Mouse (Mus musculus): ENCODE measurements around the gene Rnf141.

Gene Rnf141

DNA sequence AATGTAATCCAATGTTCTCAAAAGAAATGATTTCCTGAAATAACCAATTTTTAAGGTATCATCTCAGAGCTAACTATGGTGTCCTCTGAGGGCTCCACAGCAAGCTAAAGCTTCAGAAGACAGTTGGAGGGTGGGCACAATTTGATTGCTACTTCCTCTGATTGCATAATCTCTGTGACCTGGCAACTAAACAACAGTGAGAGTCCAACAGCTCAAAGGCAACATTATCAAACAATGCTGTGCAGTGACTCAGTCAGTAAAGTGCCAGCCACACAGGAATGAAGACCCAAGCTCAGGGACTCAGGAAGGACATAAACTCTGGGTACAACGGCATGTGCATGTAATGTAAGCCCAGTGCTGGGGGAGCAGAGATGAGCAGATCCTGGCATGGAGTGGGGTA lies 11.2 kb downstream of the Rnf141 start:
- no peak for DNase-seq (ENCODE audit: low read depth)

DNA sequence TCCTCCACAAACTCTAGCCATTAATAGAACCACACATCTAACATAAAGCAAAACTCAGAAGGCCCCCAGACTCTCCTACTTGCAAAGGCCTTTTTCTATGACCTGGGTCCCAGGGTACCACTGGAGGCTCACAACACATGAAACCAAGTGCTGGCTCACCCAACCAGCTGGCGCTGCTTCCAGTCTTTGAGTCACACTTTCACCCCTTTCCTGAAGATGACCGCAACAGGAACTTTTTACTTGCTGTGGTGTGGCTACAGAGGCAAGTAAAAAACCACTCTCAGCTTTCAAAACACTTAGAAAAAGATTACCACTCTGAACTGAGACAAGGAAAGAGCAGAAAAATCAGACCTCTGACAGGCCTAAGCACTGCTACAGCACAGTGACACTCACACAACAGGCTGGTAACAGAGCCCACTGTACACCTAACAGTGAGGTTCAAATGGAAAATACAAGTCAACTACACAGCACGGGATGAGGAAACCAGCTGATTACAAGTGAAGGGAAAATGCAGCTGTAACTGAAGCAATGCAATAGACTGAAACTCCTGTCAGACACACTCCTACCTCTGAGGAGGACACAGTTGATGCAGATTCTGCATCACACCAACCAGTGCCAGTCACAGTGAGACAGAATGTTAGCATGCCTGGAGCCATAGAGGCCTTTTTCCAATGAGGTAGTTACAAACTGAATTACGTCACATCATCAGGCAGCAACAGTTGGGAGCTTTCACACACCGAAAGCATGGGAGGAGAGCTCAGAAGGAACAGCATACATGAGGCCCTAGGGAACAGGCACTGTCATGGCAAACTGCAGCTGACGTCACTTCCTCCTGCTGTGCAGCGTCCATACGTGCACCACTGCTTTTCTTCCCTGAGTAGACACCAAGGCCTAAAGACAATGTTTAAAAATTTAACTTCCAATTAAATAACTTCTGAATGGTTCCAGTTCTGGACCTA lies 20.0 kb downstream of the Rnf141 start:
- no peak for DNase-seq (ENCODE audit: low read depth)

DNA sequence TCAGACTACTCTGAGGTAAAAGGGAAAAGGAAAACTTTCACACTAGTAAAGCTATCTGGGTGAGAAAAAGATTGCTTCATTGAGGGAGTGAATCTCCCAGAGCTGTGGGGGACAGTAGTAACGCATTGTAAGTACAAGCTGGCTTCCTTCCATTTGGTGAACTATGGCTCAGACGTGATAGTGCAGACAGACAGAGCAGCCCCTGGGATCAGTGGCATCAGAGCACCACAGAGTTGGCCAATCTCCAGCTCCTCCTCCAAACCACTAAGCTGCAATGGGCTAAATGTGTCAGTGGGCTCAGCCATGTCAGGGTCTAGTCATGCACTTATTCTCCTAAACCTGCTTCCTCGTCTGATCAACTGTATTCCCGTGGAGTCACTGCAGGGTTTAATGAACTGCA lies 20.7 kb downstream of the Rnf141 start:
- no peak for DNase-seq (ENCODE audit: low read depth)

DNA sequence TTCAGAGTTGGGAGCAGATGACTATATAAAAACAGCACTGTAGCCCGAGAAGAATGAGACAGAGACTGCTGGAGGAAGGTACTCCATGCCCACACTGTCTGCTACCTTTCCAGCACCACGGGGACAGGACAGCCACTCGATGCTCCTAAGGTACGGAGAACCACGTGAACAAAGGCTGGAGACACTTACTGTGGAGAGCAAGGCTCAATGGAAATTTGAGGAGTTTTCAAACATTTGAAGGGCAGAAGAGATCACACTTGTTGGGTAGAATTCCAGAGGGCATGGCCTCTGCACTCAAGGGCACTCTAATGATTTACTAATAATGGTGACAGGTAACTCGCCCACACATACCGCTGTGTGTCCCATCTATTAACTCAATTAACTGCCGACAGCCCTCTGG lies 21.2 kb downstream of the Rnf141 start:
- DNase-seq (ENCODE audit: low read depth), result no peak

DNA sequence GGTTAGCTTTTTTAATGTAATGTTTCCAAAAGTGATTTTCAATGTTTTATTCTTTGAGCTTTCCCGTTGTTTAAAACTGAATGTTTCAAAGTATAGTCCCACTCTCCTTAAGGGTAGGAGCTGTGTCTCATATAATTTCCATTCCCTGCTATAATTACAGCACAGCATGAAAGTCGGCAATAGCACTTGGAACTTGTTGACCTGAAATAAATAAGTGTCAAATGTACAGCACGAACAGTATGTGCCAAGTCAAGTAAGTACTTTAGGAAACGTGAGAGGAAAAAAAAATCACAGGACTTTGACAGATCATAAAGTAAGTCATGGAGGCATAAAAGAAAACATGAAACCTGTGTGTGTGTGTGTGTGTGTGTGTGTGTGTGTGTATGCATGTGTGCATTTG lies 22.2 kb downstream of the Rnf141 start:
- no peak for DNase-seq (ENCODE audit: low read depth)

DNA sequence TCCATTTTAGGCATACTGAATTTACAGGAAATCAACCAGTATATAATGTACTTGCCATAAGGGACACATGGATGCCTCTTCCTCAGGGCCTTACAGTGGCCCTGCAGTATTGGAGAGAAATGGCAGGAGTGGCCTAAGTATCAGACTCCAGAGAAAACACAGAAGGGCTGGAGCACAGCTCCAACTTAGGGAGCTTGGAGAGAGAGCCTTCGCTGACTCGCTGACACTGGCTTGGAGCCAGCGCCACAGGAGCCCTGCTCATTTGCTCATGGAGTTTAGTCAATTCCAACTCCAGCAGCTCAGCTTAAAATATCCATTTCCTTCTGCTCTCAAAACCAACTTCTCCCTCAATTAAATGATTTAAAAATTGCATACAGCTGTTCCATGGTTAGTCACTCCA lies 22.6 kb downstream of the Rnf141 start:
- DNase-seq (ENCODE audit: low read depth), result no peak

DNA sequence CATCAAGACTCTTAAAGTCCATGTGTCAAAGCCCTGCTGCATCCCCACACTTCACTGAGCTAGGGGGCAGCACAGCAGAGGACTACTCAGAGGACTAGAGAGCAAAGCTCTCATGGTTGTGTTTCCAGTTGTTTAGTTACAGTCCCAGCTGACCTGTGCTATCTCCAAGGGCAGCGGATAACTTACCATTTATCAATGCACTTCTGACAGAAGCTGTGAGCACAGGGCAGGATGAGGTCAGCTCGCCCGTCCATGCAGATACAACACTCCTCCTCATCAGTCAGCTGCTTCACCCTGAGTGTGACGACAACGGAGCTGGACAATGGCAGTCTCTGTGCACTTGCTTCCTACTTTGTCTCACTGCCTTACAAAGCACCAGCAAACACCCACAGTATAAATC lies 23.2 kb downstream of the Rnf141 start:
- DNase-seq (ENCODE audit: low read depth), result no peak

DNA sequence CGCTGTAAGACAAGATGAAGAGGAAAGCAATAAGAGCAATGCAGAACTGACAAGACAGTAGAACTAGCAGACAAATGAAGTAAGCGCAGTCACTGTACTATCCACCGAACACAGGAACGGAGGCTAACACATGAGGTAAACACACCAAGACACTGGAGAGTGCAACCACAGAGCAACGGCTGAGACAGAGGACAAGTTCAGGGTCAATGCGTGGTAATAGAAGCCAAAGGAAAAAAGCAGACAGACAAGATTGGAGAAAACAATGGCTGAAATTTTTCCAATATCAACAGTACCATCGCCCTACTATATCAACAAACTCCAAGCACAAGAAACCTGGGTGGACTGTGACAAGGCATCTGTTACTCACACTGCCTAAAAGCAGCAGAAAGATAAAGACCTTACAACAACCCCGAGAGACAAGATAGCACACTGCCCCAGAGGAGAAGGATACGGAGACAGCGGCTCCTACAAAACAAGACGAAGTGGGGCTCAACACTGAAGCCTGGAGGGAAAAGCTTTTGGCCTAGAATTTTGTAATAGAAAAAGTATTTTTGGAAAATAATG lies 25.4 kb downstream of the Rnf141 start:
- peak; percentile 63 for DNase-seq (ENCODE audit: low read depth)

DNA sequence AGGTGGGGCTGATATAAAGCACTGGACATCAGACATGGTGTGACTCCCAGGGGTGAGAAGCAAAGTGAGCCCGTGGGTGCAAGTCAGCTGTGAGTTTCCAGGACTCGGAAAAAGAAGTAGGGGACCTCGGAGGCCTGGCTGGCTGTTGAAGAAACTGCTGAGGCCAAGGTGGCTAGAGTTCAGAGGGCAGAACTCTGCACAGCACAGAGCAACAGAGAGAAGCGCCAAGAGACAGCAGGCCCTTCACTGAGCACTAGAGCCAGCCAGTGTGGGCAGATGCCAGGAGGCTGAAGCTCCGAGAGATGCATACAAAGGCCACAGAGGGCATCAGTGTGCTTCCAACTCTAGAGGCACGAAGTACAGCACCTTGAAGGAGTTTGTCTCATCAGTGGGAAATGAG lies 26.1 kb downstream of the Rnf141 start:
- DNase-seq (ENCODE audit: low read depth), result no peak

DNA sequence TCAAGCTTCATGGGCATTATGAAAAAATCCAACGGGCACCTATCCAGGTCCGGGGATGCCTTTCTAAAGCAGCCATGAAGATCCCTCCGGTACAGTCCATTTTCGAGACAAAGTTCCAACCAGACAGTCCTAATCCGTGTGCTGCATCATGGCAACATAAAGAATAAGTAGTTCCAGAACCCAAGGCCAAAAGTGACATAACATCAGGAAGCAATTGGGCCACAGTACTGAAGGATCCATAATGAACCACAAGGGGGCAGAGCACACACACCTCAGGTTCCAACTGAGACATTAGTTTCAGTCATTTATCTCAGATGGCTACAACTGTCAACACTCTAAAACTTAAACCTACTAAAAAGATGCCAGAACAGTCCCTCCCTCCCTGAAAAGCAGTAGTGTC lies 28.2 kb downstream of the Rnf141 start:
- peak; percentile 72 for DNase-seq (ENCODE audit: low read depth)

DNA sequence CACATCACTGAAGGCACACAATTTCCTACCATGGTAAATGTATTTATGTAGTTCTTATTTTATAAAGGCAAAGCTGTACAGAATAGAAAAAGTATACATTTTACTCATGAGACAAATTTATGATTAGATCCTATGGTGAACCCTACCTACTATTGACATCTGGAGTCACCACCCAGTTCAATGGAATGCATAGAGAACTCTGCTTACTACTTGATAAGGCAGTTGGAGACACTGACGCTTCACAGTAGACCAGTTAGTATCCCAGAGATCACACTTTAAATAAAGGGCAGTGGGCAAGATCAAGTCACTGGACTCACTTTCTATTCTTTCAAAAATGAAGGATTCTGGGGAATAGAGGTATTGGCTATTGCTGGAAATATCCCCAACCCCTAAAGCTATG lies 30.3 kb downstream of the Rnf141 start:
- no peak for DNase-seq (ENCODE audit: low read depth)

DNA sequence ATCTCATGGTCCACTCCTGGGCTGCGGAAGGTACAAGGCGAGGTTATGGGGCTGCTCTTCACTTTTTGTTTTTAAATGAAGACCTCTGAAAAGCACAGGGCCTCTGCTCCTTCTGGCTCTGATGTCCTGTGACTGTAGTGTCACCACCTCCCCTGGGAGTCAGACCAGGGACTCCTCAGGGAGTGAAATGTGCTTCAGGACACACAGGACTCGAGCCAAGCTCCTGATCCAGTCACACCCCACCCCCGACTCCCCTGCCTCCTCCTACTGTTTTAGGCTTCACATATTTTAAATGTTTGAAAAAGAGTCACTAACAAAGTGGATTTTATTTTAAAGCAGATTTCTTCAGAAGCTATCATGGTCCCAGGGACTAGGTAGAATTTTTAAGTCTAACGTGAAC lies 32.7 kb downstream of the Rnf141 start:
- DNase-seq (ENCODE audit: low read depth), result no peak

DNA sequence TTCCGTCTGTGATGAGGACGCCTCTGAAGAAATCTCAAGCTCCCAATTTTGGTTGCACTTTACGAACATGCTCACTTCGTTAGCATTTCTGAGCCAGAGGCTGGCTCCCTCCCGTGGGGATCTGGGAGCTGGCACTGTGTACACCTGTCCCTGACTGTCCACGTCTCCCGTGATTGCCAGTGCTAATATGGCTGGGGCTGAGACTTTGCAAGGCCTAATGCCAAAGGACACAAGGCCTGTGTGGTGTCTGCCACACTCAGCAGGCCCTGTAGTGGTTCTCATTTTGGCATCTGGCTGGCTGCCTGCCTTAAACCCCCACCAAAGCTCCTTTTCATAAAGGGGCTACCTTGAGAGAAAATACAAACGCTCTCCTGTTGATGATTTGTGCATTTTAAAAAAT lies 33.3 kb downstream of the Rnf141 start:
- no peak for DNase-seq (ENCODE audit: low read depth)

DNA sequence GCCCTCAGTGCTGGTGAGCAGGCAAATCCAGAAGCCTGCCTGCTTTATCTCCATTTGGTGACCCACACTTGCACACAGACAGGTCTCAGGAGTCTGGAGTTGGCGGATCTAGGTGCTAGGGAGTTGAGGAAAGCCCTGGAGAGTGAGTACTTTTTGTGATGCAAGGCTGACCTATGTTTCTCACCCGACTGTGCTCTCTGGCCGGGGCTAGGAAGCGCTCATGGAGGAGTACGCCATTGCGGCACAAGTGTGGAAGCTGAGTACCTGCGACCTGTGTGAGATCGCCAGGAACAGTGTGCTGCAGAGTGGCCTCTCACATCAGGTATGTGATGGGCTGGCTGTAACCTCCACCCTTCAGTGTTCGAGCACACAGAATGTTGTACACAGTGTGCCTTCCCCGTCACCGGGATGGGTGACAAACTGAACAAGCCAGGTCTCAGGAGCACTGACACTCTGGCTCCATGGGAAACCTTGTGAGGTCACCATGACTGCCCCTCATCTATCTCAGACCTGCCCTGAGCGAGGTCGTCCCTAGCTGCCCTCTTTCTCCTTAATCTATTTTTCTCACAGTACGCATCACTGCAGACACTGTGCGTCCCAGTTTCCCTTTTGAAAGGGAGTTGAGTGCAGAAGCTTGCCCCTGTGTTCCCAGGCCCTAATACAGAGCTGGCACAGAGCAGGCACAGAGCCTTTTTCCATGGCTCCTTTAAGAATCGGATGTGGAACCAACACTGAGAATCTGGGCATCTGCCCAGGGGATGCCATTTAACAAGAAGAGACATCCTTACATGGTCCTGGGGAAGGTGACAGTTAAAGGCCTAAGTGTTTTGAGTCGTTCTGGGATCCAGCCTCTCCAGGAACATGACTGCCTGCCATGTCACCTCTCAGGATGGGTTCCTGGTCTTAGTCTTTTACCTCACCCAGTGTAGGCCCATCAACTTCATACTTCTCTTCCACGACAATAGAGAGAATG lies 34.4 kb downstream of the Rnf141 start:
- DNase-seq (ENCODE audit: low read depth), result no peak

DNA sequence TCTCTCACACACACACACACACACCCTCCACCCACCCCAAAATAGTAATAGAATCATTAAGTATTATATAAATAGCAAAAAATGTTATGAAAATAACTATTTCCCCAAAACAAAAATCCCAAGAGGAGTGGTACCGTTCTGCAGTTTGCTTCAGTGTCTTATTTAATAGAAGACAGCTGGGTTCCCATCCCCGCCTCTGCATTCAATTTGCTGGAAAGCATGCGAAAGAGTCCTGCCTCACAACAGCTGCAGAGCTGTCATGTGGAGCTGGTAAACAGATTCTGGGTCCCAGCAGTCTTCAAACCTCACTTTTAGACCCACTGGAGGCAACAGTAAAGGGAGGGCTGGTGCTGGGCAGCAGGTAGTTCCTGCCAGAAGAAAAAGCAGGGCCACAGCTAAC lies 35.3 kb downstream of the Rnf141 start:
- no peak for DNase-seq (ENCODE audit: low read depth)

DNA sequence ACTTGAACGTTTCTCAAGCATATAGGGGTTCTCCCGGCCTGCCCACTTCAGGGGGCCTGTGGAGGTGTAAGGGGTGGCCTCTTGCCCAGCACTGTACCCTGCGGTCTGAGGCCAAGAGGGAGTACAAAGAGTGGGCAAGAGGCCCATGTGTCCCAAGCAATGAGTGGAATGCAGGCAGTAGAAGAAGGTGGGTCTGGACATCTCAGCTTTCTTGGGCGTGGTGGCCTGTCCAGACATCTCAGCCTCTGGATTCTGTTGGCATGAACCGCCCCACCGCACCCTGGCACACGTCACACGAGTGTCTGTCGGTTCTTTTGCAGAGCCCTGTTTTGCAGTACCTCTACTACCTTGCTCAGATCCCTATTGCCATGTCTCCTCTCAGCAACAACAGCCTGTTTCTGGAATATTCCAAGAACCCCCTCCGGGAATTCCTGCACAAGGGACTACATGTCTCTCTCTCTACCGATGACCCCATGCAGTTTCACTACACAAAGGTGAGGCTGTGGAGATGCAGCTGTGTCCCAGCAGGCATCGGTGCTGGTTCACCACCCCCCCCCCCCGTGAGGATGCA lies 36.7 kb downstream of the Rnf141 start:
- no peak for DNase-seq (ENCODE audit: low read depth)

DNA sequence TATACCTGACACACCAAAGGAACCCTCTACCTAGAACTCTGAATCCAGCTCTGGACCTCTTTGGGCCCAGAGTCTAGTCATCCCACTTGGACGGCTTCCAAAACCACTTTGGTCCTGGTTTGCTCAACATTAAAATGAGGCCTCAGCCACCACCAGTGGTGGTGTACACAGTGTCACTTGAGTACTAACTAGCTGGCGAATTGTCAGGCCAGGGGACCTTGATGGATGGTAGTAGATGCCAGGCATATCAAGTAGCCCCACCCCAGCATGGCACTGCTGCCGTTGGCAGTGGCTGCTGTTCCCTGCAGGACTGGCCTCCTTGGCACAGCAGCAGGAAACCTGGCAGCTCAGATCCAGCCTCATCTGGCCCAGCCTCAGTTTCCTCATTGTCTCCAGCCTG lies 40.0 kb downstream of the Rnf141 start:
- DNase-seq (ENCODE audit: low read depth), result no peak

DNA sequence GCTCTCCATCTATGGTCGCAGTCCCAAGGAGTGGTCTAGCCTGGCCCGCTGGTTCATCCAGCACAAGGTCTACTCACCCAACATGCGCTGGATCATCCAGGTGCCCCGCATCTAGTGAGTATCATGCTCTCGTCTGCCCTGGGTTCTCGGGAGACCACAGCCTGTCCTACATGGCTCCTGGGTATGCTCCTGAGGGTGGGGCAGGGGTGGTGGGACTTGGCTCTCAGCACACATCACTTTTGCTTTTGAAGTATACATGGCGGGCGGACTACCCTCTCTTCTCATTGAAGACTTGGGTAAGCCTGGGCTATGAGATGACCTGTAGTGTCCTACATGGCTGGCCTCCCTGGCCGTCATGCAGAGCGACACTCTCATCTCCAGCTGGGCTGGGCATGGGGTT lies 41.1 kb downstream of the Rnf141 start:
- no peak for DNase-seq (ENCODE audit: low read depth)

DNA sequence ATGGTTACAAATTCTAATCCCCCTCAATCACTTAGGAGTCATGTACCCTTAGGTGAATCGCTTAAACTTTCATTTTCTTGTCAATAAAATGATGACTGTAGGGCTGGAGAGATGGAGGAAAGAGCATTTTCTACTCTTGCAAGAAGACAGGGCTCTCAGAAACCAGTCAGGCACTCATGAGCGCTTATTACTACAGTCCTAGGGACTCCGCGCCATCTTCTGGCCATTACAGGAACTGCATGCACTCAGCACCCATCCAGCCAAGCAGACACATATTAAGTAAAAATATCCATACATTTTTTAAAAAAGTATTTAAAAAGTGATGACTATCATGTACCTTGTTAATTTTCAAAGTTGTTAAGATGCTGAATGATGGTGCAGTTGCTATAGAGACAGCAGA lies 43.2 kb downstream of the Rnf141 start:
- DNase-seq (ENCODE audit: low read depth), result peak; percentile 70

DNA sequence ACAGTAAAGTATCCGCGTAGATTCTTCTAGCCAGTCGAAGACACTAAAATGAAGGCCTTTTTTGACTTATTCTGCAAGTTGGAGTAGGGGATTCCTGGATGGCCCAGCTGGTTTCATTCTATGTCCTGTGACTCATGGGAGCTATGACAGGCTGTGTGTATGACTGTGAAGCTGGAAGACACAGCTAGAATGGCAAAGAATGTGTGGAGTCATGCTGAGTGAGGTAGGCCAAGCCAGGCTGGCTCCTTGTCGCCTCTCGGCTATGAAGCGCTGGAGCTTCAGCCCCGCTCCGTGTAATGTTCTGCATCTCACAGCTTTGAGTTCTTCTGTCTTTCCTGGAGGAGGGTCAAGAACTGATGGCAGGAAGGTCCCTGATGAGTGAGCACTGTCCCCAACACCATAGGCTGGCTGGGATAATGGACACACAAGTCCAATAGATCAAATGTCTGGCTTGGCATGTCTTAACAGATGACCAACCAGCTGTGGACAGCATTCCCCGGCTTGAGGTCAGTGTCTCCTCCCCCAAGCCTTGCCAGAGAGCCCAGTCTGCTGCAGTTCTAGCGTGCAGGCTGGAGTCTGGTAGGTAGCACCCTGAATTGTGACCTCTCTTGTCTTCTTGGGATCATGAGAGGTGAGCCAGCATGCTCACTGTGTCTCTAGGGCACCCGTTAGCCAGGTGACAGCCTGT lies 46.4 kb downstream of the Rnf141 start:
- DNase-seq (ENCODE audit: low read depth), result no peak

DNA sequence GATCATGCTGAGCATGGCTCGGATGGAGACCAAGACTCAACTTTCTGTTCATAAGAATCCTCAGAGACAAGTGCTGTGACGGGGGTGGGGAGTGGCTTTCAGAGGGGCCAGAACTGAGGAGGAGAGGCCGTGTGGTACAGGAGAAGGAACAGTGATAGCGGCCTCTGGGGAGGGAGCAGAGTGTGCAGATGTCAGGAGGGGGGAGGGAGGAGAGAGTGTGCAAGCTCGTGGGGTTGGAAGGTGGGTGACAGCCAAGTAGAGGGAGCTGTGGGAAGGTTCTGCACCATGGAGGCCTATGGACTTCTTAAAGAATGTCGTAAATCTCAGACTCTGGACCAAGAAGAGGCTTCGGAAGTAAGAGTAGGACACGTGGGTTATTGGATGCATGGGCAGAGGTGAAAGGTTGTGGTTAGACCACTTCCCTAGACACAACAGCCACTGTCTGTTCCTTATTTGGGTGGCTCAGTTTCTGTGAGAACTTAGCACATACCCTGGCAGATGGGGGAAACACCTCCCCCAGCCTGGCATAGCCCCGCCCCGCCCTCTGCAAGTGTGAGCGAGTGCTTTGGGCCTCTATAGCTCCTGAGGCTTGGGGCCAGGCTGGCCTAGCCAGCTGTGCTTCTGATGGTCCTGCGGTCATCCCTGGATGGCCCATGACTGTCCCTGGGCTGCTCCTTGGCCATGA lies 47.7 kb downstream of the Rnf141 start:
- DNase-seq (ENCODE audit: low read depth), result no peak
